Mouse (Mus musculus): ENCODE results near the gene Dock3. TPM values are rescaled to one million over a fixed set of nuclear protein-coding genes. Genes with fewer than 3 reads are reported as not detected.

Dock3 gene
- polyA plus RNA-seq, 1 experiment from 2014 or later, result 0.45 TPM

- peak overlapping the region; percentile 80 for H3K4me2 ChIP-seq (ENCODE audit: low read depth, low read length)
- peak overlapping the region; percentile 80 for H3K4me3 ChIP-seq (replicated peaks; ENCODE audit: low read length)
- no peak for ATAC-seq (ENCODE audit: insufficient read depth, low FRiP score)
- H3K9ac ChIP-seq (ENCODE audit: low read length), result peak overlapping the region; percentile 91
- H3K27ac ChIP-seq (ENCODE audit: low read length), result peak overlapping the region; percentile 81
- no peaks in the 10 kb centered on the region for H3K9me3 ChIP-seq (replicated peaks; ENCODE audit: control insufficient read depth, low read length)
- 0 out of 2 replicates have a peak, but pooled peaks cover 7% of the 10 kb centered on the region for H3K36me3 ChIP-seq (ENCODE audit: control insufficient read depth, insufficient read depth, low read length)
- H3K4me1 ChIP-seq (ENCODE audit: control insufficient read depth, insufficient read depth, low read length), result peaks cover 25% of the 10 kb centered on the region
- H3K27me3 ChIP-seq (ENCODE audit: control insufficient read depth, insufficient read depth, low read length), result no peaks in the 10 kb centered on the region
- WGBS, result under 1% methylated on average over 17 of the region's 17 CpGs
These were observed 340.4 kb downstream of the Dock3 start for GRCm38 (mm10) chr9:106891341-106891741.

GRCm38 (mm10) chr9:106890496-106891240 is 341.0 kb downstream of the Dock3 start:
- Histone ChIP-seq H3K4me2 (ENCODE audit: low read depth, low read length) (peak overlapping the region; percentile 80), H3K27ac (ENCODE audit: low read length) (no peak overlapping the region), H3K9ac (ENCODE audit: low read length) (peak overlapping the region; percentile 91), H3K36me3 (ENCODE audit: control insufficient read depth, insufficient read depth, low read length) (0 out of 2 replicates have a peak, but pooled peaks cover 7% of the 10 kb centered on the region), H3K27me3 (ENCODE audit: control insufficient read depth, insufficient read depth, low read length) (no peaks in the 10 kb centered on the region), H3K4me3 (replicated peaks; ENCODE audit: low read length) (peak overlapping the region; percentile 80), H3K9me3 (replicated peaks; ENCODE audit: control insufficient read depth, low read length) (no peaks in the 10 kb centered on the region), H3K4me1 (ENCODE audit: control insufficient read depth, insufficient read depth, low read length) (peaks cover 29% of the 10 kb centered on the region)
- no peak for ATAC-seq (ENCODE audit: insufficient read depth, low FRiP score)
- 59% methylated on average over 8 of the region's 8 CpGs for WGBS

- Histone ChIP-seq H3K9me3 (replicated peaks; ENCODE audit: control insufficient read depth, low read length) (no peaks in the 10 kb centered on the region), H3K4me3 (replicated peaks; ENCODE audit: low read length) (no peak overlapping the region), H3K4me2 (ENCODE audit: low read depth, low read length) (no peak overlapping the region), H3K9ac (ENCODE audit: low read length) (no peak overlapping the region), H3K27ac (ENCODE audit: low read length) (no peak overlapping the region), H3K4me1 (ENCODE audit: control insufficient read depth, insufficient read depth, low read length) (peaks cover 42% of the 10 kb centered on the region), H3K36me3 (ENCODE audit: control insufficient read depth, insufficient read depth, low read length) (0 out of 2 replicates have a peak, but pooled peaks cover 7% of the 10 kb centered on the region), H3K27me3 (ENCODE audit: control insufficient read depth, insufficient read depth, low read length) (no peaks in the 10 kb centered on the region)
- ATAC-seq (ENCODE audit: insufficient read depth, low FRiP score), result no peak
- WGBS, result 77% methylated on average over 9 of the region's 9 CpGs
These were observed 342.4 kb downstream of the Dock3 start for GRCm38 (mm10) chr9:106889321-106889720.

- WGBS, result 95% methylated on average over 3 of the region's 3 CpGs
- no peak overlapping the region for H3K4me3 ChIP-seq (replicated peaks; ENCODE audit: low read length)
These were observed 343.4 kb downstream of the Dock3 start for GRCm38 (mm10) chr9:106888346-106888745.

GRCm38 (mm10) chr9:106886828-106887702 is 344.6 kb downstream of the Dock3 start, which contains the start of gene Rbm15b:
Gene Rbm15b, minus strand, starts transcription at chr9:106887428.
- H3K36me3 ChIP-seq (ENCODE audit: control insufficient read depth, insufficient read depth, low read length), result peaks cover 11% of the 10 kb centered on the region; the same call in 1 of the 2 replicates

More at GRCm38 (mm10) chr9:106888346-106888745, 343.4 kb downstream of the Dock3 start:
- Histone ChIP-seq H3K27me3 (ENCODE audit: control insufficient read depth, insufficient read depth, low read length) (no peaks in the 10 kb centered on the region), H3K36me3 (ENCODE audit: control insufficient read depth, insufficient read depth, low read length) (0 out of 2 replicates have a peak, but pooled peaks cover 7% of the 10 kb centered on the region), H3K4me1 (ENCODE audit: control insufficient read depth, insufficient read depth, low read length) (peaks cover 50% of the 10 kb centered on the region), H3K4me2 (ENCODE audit: low read depth, low read length) (no peak overlapping the region), H3K9me3 (replicated peaks; ENCODE audit: control insufficient read depth, low read length) (no peaks in the 10 kb centered on the region), H3K27ac (ENCODE audit: low read length) (no peak overlapping the region), H3K9ac (ENCODE audit: low read length) (no peak overlapping the region)
- no peak for ATAC-seq (ENCODE audit: insufficient read depth, low FRiP score)

GRCm38 (mm10) chr9:106885901-106886731 is 345.6 kb downstream of the Dock3 start:
- H3K4me2 ChIP-seq (ENCODE audit: low read depth, low read length), result peak overlapping the region; percentile 98
- H3K27me3 ChIP-seq (ENCODE audit: control insufficient read depth, insufficient read depth, low read length), result no peaks in the 10 kb centered on the region
- H3K9ac ChIP-seq (ENCODE audit: low read length), result peak overlapping the region; percentile 98
- peaks cover 61% of the 10 kb centered on the region for H3K4me1 ChIP-seq (ENCODE audit: control insufficient read depth, insufficient read depth, low read length)
- no peaks in the 10 kb centered on the region for H3K9me3 ChIP-seq (replicated peaks; ENCODE audit: control insufficient read depth, low read length)
- H3K4me3 ChIP-seq (replicated peaks; ENCODE audit: low read length), result peak overlapping the region; percentile 74
- under 1% methylated on average over 102 of the region's 107 CpGs for WGBS
- ATAC-seq (ENCODE audit: insufficient read depth, low FRiP score), result peak; percentile 14; the same call in 1 of the 2 replicates
- peak overlapping the region; percentile 66 for H3K27ac ChIP-seq (ENCODE audit: low read length)
- peaks cover 11% of the 10 kb centered on the region; the same call in 1 of the 2 replicates for H3K36me3 ChIP-seq (ENCODE audit: control insufficient read depth, insufficient read depth, low read length)

More at GRCm38 (mm10) chr9:106886828-106887702, 344.6 kb downstream of the Dock3 start, which contains the start of gene Rbm15b:
- Histone ChIP-seq H3K4me2 (ENCODE audit: low read depth, low read length) (peak within 1 kb of the TSS; percentile 98), H3K9me3 (replicated peaks; ENCODE audit: control insufficient read depth, low read length) (no peaks in the 10 kb centered on the region), H3K9ac (ENCODE audit: low read length) (peak within 1 kb of the TSS; percentile 98), H3K27ac (ENCODE audit: low read length) (peak within 1 kb of the TSS; percentile 84), H3K4me1 (ENCODE audit: control insufficient read depth, insufficient read depth, low read length) (peaks cover 59% of the 10 kb centered on the region), H3K4me3 (replicated peaks; ENCODE audit: low read length) (peak within 1 kb of the TSS; percentile 74), H3K27me3 (ENCODE audit: control insufficient read depth, insufficient read depth, low read length) (no peaks in the 10 kb centered on the region)
- WGBS, result 2% methylated on average over 100 of the region's 101 CpGs
- peak; percentile 84 for ATAC-seq (ENCODE audit: insufficient read depth, low FRiP score)

GRCm38 (mm10) chr9:106884996-106885900 is 346.5 kb downstream of the Dock3 start:
- 15% methylated on average over 44 of the region's 44 CpGs for WGBS
- Histone ChIP-seq H3K36me3 (ENCODE audit: control insufficient read depth, insufficient read depth, low read length) (peaks cover 10% of the 10 kb centered on the region; the same call in 1 of the 2 replicates), H3K4me1 (ENCODE audit: control insufficient read depth, insufficient read depth, low read length) (peaks cover 52% of the 10 kb centered on the region)

More at GRCm38 (mm10) chr9:106884996-106885900, 346.5 kb downstream of the Dock3 start:
- H3K9me3 ChIP-seq (replicated peaks; ENCODE audit: control insufficient read depth, low read length), result no peaks in the 10 kb centered on the region
- peak overlapping the region; percentile 74 for H3K4me3 ChIP-seq (replicated peaks; ENCODE audit: low read length)
- H3K27ac ChIP-seq (ENCODE audit: low read length), result no peak overlapping the region
- H3K4me2 ChIP-seq (ENCODE audit: low read depth, low read length), result peak overlapping the region; percentile 98
- no peak for ATAC-seq (ENCODE audit: insufficient read depth, low FRiP score)
- H3K9ac ChIP-seq (ENCODE audit: low read length), result peak overlapping the region; percentile 98
- no peaks in the 10 kb centered on the region for H3K27me3 ChIP-seq (ENCODE audit: control insufficient read depth, insufficient read depth, low read length)
